Mouse (Mus musculus): ENCODE results near the gene Pygm.

- TF ChIP-seq CTCF (IDR thresholded peaks at IDR 0.05; ENCODE audit: insufficient read depth, low read depth, low read length), result no peak
- no peak for TF ChIP-seq POLR2A (IDR thresholded peaks at IDR 0.05; ENCODE audit: insufficient read depth, low read depth, low read length)
Observed at GRCm38 (mm10) chr19:6445761-6446423, 61.7 kb downstream of the Pygm start.

Measured in olfactory bulb, adult 2 months (tissue).